Mouse (Mus musculus) limb, embryonic 10.5 days (tissue): ENCODE measurements at regions not wholly inside any gene's neighbourhood (a gene's known extent, or its start where the extent isn't known, plus 50 kb on each side); places are given as distances from the start of the nearest gene placed in this dataset.

Experiments used
- DNase-seq: peaks from one replicate; pipeline ENCODE4 v3.0.0-alpha.2; 2017; ENCODE audit warnings: low spot score
- H3K27ac ChIP-seq: fragments of 300-500 bp; sonication (generic); 2 replicates; pipeline ENCODE4 v1.5.1; 2016; ENCODE audit warnings: mild to moderate bottlenecking
- H3K27me3 ChIP-seq: fragments of 300-500 bp; sonication (generic); 2 replicates; pipeline ENCODE4 v1.6.1; 2016; ENCODE audit warnings: low read depth, mild to moderate bottlenecking; ENCODE audit not compliant: poor library complexity, severe bottlenecking
- H3K36me3 ChIP-seq: fragments of 300-500 bp; sonication (generic); 2 replicates; pipeline ENCODE4 v1.6.1; 2016; ENCODE audit warnings: mild to moderate bottlenecking, moderate library complexity
- H3K4me1 ChIP-seq: fragments of 300-500 bp; sonication (generic); 2 replicates; pipeline ENCODE4 v1.6.1; 2016
- H3K4me3 ChIP-seq: fragments of 300-500 bp; sonication (generic); 2 replicates; pipeline ENCODE4 v1.5.1; 2016; ENCODE audit warnings: mild to moderate bottlenecking, moderate library complexity
- H3K9me3 ChIP-seq: fragments of 300-500 bp; sonication (generic); replicated peaks from 2 replicates; pipeline ENCODE4 v1.6.1; 2016; ENCODE audit warnings: mild to moderate bottlenecking
- WGBS: fragments of 180-500 bp; shearing (Covaris S2); methylation state at CpG from one replicate; pipeline ENCODE4 v1.1.7; 2016; 5-methylcytosine and 5-hydroxymethylcytosine counted together

- peaks cover 27% of the 10 kb centered on the region for H3K4me1 ChIP-seq
- 82% methylated on average over 15 of the region's 15 CpGs for WGBS
- H3K36me3 ChIP-seq, result no peaks in the 10 kb centered on the region
- H3K4me3 ChIP-seq, result no peak overlapping the region
- H3K27ac ChIP-seq, result no peak overlapping the region
- 0 out of 2 replicates have a peak, but pooled peaks cover 4% of the 10 kb centered on the region for H3K27me3 ChIP-seq
- DNase-seq, result no peak
- no peaks in the 10 kb centered on the region for H3K9me3 ChIP-seq
Measured at GRCm38 (mm10) chr8:115428528-115429290, 278.9 kb downstream of the Maf start.

DNA sequence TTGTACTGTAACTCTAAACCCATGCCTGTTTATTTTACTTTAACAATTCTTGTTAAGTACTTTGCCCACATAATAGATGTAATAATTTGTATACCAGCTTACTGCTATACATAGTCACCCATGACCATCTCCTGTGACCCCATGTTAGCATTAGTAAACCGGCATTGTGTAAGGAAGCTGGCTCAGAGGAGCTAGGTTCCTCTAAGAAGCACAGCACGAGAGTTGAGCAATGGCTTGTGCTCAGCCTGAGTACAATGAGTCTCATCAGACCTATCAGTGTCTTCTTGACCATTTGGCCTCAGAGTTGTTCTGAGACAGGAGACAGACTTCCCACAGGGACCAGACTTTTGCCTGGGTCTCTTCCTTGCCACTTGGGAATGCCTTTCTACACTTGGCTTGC, 279.6 kb downstream of the Maf start:
- WGBS, result 69% methylated on average over 2 of the region's 2 CpGs
- Histone ChIP-seq H3K4me3 (no peak overlapping the region), H3K27ac (no peak overlapping the region), H3K36me3 (no peaks in the 10 kb centered on the region), H3K4me1 (peaks cover 27% of the 10 kb centered on the region), H3K9me3 (no peaks in the 10 kb centered on the region), H3K27me3 (0 out of 2 replicates have a peak, but pooled peaks cover 4% of the 10 kb centered on the region)
- DNase-seq, result no peak

DNA sequence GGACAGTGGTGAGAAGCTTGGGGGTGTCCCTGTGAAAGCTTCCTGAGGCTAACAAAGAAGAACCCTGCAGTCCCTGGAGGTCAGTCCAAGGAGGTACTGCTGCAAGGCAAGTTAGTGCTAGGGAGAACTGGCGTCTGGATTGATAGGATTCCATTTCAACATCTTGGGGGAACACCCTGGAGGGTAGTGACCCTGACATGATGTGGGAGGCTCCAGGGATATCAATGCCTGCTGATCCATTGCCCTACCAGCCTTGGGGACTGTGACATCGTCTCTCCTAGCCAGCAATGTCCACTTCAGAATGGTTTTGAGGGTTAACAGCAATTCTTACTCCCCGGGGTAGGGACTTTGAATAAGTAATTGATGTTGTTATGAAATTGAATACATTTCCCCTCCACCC, 280.1 kb downstream of the Maf start:
- H3K4me1 ChIP-seq, result peaks cover 27% of the 10 kb centered on the region
- no peaks in the 10 kb centered on the region for H3K36me3 ChIP-seq
- no peaks in the 10 kb centered on the region for H3K9me3 ChIP-seq
- H3K27me3 ChIP-seq, result 0 out of 2 replicates have a peak, but pooled peaks cover 4% of the 10 kb centered on the region
- WGBS, result 73% methylated on average over 3 of the region's 3 CpGs
- no peak overlapping the region for H3K4me3 ChIP-seq
- no peak for DNase-seq
- no peak overlapping the region for H3K27ac ChIP-seq

DNA sequence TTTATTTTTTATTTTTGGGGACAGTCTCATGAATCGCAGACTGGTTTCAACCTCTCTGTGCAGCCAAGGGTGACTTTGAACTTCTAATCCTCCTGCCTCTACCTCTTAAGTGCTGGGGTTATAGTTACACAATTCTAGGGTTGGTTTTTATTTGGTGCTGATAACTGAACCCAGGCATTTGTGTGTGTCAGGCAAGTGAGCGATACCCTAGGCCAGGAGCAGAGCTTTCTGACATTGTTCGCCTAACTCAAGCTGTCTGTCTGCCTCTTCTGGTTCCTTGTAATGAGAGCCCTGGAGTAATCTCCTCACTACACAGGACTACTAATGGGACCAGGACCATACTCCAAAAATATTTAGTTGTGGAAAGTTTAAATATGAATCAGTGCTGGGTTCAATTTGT, 281.1 kb downstream of the Maf start:
- H3K27me3 ChIP-seq, result 0 out of 2 replicates have a peak, but pooled peaks cover 4% of the 10 kb centered on the region
- DNase-seq, result no peak
- 90% methylated on average over 3 of the region's 3 CpGs for WGBS

DNA sequence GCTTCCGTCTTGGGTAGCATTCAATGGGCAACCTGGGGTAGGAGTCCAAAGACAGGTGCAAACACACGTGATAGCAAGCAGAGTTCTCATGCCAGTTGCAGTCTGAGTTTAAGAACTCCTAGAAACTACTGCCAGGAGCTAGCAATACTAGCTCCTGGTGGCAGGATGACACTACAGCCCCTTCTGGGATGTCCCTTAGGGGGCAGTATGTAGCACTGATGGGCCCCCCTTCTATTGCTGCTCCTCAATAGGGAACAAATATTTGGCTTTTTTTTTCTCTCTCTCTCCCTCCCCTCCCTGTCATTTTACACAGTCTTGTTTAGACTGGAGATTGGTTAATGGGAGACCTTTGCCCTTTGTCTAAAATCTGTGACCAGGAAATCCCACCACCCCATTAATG, 282.2 kb downstream of the Maf start:
- Histone ChIP-seq H3K4me3 (no peak overlapping the region), H3K36me3 (no peaks in the 10 kb centered on the region), H3K27ac (no peak overlapping the region), H3K27me3 (0 out of 2 replicates have a peak, but pooled peaks cover 4% of the 10 kb centered on the region), H3K9me3 (no peaks in the 10 kb centered on the region), H3K4me1 (peaks cover 21% of the 10 kb centered on the region)
- DNase-seq, result no peak
- 75% methylated on average over 2 of the region's 2 CpGs for WGBS

More for the DNA sequence above, 281.1 kb downstream of the Maf start:
- H3K27ac ChIP-seq, result no peak overlapping the region
- H3K4me1 ChIP-seq, result peaks cover 27% of the 10 kb centered on the region
- no peaks in the 10 kb centered on the region for H3K36me3 ChIP-seq
- H3K9me3 ChIP-seq, result no peaks in the 10 kb centered on the region
- H3K4me3 ChIP-seq, result no peak overlapping the region

DNA sequence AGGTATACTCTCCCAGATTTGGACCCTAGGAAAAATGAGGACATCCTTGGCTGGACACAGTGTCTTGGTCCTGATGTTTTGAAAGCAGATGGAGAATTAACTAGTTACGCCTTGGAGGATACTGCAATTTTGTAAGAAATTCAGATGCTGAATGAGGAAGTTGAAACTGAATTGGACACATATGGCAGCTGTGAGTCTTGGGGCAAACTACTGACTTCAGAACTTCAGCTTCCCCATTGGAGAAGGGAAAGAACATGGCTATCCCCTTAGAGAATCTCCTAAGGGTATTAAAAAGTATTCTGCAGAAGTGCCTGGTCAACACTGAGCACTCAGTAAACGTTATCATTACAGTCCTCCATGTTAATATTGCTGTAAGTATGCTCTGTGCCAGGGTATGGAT, 283.9 kb downstream of the Maf start:
- Histone ChIP-seq H3K27me3 (0 out of 2 replicates have a peak, but pooled peaks cover 4% of the 10 kb centered on the region), H3K36me3 (no peaks in the 10 kb centered on the region), H3K27ac (no peak overlapping the region), H3K9me3 (no peaks in the 10 kb centered on the region), H3K4me3 (no peak overlapping the region), H3K4me1 (peaks cover 13% of the 10 kb centered on the region)
- WGBS, result 80% methylated on average over 2 of the region's 2 CpGs
- no peak for DNase-seq

DNA sequence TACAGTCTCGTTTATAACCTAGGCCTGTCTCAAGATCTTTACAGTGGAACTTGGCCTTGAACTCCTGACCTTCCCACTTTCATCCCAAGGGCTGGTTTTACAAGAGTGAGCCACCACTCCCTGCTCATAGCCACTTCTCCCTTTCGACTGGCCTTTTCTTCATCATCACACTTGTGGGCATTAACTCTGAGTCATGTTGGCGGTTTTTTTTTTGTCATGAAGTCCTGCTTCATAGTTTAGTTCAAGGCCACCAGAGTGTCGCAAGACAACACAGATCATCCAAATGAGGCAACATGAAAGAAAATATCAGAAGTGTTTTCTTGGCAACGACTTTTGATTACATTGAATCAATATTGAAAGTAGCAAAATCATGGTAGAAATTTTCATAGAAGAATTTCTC, 284.5 kb downstream of the Maf start:
- 86% methylated on average over 5 of the region's 5 CpGs for WGBS
- Histone ChIP-seq H3K9me3 (no peaks in the 10 kb centered on the region), H3K4me1 (peaks cover 11% of the 10 kb centered on the region), H3K4me3 (no peak overlapping the region), H3K36me3 (no peaks in the 10 kb centered on the region), H3K27ac (no peak overlapping the region), H3K27me3 (0 out of 2 replicates have a peak, but pooled peaks cover under 1% of the 10 kb centered on the region)
- no peak for DNase-seq

DNA sequence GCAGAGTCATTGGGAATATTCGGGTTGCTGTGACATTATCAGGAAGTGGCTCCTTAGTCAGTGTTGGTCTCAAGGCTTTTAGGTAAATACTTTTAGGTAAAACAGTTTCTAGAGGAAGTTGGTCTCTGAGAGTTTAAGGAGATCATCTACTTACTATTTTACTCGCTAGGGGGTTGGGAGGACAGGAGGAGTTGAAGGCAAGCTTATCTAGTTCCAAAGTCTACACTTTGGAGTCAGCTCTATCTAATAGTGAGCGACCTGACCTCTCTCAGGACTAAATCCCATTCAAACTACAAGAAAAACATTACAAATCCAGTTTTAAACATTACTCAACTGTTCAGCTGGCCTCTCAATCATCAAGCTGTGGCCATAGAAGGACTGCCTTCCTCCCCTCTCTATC, 287.1 kb downstream of the Maf start:
- no peaks in the 10 kb centered on the region for H3K27me3 ChIP-seq
- no peaks in the 10 kb centered on the region for H3K9me3 ChIP-seq
- no peak overlapping the region for H3K4me3 ChIP-seq
- 85% methylated on average over 3 of the region's 3 CpGs for WGBS
- H3K36me3 ChIP-seq, result no peaks in the 10 kb centered on the region
- DNase-seq, result no peak
- H3K27ac ChIP-seq, result no peak overlapping the region
- H3K4me1 ChIP-seq, result peaks cover 8% of the 10 kb centered on the region

DNA sequence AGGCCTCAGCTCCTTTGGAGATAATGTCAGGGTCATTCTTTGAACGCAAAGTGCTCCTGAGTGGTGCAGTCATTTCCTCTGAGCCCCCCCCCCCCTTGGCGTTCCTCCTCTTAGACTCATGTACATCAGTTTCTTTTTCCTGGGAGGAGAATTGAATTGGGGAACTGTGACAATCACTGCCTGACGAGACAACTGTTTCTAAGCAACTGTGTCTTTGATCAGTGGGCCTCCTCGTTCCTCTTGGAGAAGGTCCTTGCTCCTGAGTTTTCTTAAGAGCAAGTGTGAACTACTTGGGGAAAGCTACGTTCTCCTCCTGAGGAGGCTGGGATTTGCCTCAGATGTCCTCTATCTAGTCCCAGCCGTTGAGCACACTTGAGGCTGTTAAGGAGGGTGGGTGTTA, 287.5 kb downstream of the Maf start:
- Histone ChIP-seq H3K36me3 (no peaks in the 10 kb centered on the region), H3K4me1 (peaks cover 4% of the 10 kb centered on the region; the same call in 1 of the 2 replicates), H3K27ac (no peak overlapping the region), H3K27me3 (no peaks in the 10 kb centered on the region), H3K9me3 (no peaks in the 10 kb centered on the region), H3K4me3 (no peak overlapping the region)
- no peak for DNase-seq
- 53% methylated on average over 6 of the region's 6 CpGs for WGBS

- Histone ChIP-seq H3K36me3 (no peaks in the 10 kb centered on the region), H3K4me1 (peaks cover 22% of the 10 kb centered on the region), H3K27me3 (no peaks in the 10 kb centered on the region), H3K27ac (no peak overlapping the region), H3K9me3 (no peaks in the 10 kb centered on the region), H3K4me3 (no peak overlapping the region)
- 61% methylated on average over 6 of the region's 6 CpGs for WGBS
- no peak for DNase-seq
Measured at GRCm38 (mm10) chr8:115418056-115418455, 289.5 kb downstream of the Maf start.

GRCm38 (mm10) chr8:115414061-115414473, 293.5 kb downstream of the Maf start:
- Histone ChIP-seq H3K4me1 (peaks cover 22% of the 10 kb centered on the region), H3K27ac (no peak overlapping the region; the same call in 1 of the 2 replicates)
- 34% methylated on average over 7 of the region's 7 CpGs for WGBS

DNA sequence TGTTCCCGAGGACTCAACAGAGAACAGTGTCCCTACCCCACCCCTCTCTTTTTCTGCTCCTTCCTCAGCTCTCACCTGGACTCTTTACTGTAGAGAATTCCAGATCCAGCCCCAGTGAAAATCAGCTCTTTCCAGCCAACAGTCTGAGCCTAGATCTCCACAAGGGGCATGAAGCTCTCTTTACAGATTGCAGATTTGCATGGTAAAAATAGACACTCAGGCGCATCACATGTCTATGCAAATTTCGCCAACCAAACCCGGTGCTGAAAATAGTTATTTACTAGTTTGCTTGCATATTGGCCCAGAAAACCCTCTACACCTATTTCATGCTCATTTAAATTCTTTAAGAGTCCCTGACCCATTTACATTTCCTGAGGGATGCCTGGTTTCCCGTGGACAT, 295.8 kb downstream of the Maf start:
- no peaks in the 10 kb centered on the region for H3K36me3 ChIP-seq
- H3K9me3 ChIP-seq, result no peaks in the 10 kb centered on the region
- no peaks in the 10 kb centered on the region for H3K27me3 ChIP-seq
- WGBS, result 89% methylated on average over 5 of the region's 5 CpGs
- DNase-seq, result no peak
- H3K4me1 ChIP-seq, result peaks cover 18% of the 10 kb centered on the region
- no peak overlapping the region for H3K4me3 ChIP-seq
- no peak overlapping the region for H3K27ac ChIP-seq

More at GRCm38 (mm10) chr8:115414061-115414473, 293.5 kb downstream of the Maf start:
- Histone ChIP-seq H3K36me3 (no peaks in the 10 kb centered on the region), H3K4me3 (no peak overlapping the region), H3K9me3 (no peaks in the 10 kb centered on the region), H3K27me3 (no peaks in the 10 kb centered on the region)
- DNase-seq, result peak; percentile 50

GRCm38 (mm10) chr8:115411061-115411460, 296.5 kb downstream of the Maf start:
- WGBS, result 95% methylated on average over 4 of the region's 4 CpGs
- H3K4me3 ChIP-seq, result no peak overlapping the region
- no peak overlapping the region for H3K27ac ChIP-seq
- no peak for DNase-seq
- peaks cover 18% of the 10 kb centered on the region for H3K4me1 ChIP-seq
- no peaks in the 10 kb centered on the region for H3K9me3 ChIP-seq
- no peaks in the 10 kb centered on the region for H3K27me3 ChIP-seq
- no peaks in the 10 kb centered on the region for H3K36me3 ChIP-seq
